Mouse (Mus musculus) cerebellum, adult (tissue): ENCODE data around the gene Pias3.
"Not testable (repeated sequence)": the region's sequence is repeated elsewhere in the genome, so short reads cannot be mapped to it uniquely, and the experiment has no call there.

Source experiments
- ATAC-seq: cut with Nextera tagmentation; 2 replicates; pipeline ENCODE4 v1.9.2; 2017; ENCODE audit warnings: mild to moderate bottlenecking, moderate library complexity, mixed read lengths; ENCODE audit not compliant: insufficient number of reproducible peaks, low FRiP score, low TSS enrichment

The Pias3 gene

GRCm38 (mm10) chr3:96696198-96696765, at the start of gene Pias3:
Gene Pias3, plus strand, starts transcription at chr3:96696384.
- peak; percentile 43 for ATAC-seq

DNA sequence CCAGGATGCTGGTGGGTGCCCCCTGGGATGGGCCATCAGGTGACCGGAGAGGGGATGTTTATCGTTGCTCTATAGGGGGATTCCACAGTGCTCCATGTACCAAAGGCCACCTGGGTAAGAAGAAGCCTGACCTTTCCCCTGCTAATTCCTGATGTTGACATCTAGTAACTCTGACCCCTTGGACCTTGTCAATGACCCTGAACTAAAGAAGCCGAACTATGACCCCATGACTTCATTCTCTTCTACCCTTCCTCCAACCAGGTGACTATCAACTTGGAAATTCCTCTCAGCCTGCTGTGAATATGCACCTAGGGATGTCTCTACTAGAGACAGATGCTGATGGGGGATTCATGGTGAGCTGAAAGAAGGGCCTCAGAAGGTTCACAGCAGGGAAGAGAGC, 48.8 kb upstream of the Pias3 start:
- ATAC-seq: no peak

DNA sequence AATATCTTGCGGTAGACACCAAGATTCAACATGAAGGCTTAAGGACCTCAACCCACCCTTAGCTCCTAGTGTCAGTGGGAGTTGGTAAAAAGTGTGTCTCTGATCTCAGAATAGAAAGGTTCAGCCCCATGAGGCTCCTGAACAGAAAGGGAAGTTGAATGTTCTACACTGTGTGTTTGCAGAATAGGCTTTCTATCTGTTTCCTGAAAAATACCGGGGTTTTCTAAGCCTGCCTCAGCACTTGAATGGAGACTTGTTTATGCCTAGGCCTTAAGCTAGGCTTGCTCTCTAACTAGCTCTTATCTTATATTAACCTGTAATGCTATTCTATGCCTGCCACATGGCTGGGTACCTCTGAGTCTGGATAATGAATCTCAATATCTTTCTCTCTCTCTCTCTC, 35.3 kb upstream of the Pias3 start:
- ATAC-seq: no peak

- ATAC-seq: no peak
Measured at GRCm38 (mm10) chr3:96662731-96663316, 33.4 kb upstream of the Pias3 start.

GRCm38 (mm10) chr3:96663432-96664239, 32.5 kb upstream of the Pias3 start:
- peak; percentile 77 for ATAC-seq

- ATAC-seq: not testable (repeated sequence)
Measured at GRCm38 (mm10) chr3:96665732-96666363, 30.3 kb upstream of the Pias3 start.

DNA sequence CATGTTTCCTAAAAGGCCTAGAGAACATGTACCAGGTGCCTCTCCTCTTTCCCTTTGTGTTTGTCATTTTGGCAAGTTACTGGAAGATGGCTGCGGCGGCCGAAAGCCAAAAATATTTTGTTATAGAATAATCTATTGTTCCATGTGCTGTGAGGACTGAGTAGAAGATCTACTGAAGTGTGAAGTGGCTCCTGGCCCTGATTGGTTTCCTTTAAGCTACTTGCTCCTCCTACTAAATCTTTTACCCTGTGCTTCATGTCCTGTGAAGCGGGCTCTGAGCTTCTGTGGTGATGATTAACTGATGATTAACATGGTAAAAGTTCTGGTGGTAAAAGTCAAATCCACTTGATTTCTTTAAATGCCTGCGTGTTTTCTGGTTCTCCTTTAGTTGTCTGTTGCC, 29.3 kb upstream of the Pias3 start:
- no peak for ATAC-seq

DNA sequence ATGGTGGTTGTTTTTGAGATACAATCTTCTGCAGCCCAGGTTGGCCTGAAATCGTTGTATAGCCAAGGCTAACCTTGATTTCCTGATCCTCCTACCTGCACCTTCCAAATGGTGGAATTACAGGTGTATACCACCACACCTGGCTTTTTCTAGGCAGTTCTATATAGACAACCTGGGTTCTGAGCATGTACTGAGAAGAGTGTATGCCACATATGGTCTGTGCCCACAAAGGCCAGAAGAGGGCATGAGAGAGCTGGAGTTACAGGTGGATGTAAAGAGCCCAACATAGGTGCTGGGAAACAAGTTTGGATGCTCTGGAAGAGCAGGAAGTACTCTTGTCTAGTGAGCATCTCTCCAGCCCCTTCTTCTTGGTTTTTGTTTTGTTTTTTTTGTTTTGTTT, 28.9 kb upstream of the Pias3 start:
- no peak for ATAC-seq

- no peak for ATAC-seq
Measured at GRCm38 (mm10) chr3:96668424-96669067, 27.6 kb upstream of the Pias3 start.

DNA sequence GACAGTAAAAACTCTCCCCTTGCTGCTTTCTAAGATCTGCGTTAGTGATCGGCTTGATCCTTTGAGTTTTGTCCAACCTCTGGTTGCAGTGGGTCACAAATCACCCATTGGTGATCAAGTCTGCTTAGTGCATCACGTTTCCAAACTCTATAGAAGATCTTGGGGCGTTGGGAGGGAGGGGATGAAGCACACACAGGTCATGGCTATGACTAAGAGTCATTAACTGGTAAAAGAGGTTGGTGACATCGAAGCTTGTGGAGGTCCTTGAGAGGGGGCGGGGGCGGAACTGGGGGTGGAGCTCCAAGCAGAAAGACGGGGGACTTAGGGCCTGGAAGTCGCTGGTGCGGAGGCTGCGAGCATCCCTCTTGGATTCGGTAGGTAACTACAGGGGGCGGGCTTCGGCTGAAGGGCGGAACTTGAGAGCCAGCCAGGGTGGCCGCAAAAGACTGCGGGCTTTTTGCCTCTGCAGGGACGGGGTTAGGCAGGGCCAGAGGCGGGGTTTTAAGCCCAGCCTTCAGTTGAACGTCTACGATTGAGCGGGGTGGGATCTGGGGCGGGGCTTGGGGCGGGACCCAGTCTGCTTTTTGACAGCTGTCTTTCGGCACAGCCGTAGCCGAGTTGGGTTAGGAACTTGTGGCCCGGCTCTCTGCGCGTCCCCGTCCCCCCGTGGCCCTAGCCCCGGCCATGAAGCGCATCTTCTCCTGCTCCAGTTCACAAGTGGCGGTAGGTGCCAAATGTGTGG, 26.3 kb upstream of the Pias3 start, which contains the start of gene Ankrd35:
Gene Ankrd35 (plus strand): TSS at position 405 of the 742 bp plus-strand sequence.
- peak; percentile 84 for ATAC-seq

GRCm38 (mm10) chr3:96671519-96671918, 24.7 kb upstream of the Pias3 start:
- no peak for ATAC-seq

DNA sequence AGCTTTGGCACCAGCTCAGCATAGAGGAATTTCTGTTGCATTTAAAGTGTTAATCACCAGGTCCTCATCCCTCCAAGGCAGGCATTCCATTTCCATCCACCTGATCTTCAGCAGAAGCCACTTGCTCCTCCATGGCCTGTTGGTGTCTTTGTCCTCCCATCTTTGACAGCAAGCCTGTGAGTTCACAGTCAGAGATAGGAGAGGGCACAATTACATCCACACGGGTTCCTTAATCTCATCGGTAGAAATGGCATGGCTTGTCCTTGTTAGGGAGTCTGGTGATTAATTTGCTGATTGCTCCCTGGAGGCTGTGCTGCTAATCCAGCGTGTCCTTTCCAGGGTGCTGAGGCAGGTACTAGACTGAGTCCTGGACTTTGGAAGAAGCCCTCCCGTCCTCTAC, 22.7 kb upstream of the Pias3 start:
- ATAC-seq: no peak

DNA sequence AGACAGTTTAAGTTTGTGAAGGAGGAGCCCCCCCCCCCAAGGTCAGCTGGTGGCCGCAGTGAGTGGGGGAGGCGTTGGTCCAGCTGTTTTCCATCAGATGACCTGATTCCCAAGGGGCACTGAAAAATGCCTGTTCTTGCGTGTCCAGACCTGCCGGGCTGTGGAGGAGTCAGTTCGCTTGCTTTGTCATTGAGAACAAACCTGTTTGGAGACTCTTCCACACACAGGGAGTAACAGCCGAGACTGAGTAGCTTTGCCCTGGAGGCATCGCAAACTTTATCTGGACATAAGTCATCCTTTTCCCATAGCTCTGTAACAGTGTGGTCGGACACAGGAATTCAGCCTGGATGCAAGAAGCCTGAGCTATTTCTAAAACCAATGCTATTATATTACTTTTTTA, 21.7 kb upstream of the Pias3 start:
- ATAC-seq: no peak

DNA sequence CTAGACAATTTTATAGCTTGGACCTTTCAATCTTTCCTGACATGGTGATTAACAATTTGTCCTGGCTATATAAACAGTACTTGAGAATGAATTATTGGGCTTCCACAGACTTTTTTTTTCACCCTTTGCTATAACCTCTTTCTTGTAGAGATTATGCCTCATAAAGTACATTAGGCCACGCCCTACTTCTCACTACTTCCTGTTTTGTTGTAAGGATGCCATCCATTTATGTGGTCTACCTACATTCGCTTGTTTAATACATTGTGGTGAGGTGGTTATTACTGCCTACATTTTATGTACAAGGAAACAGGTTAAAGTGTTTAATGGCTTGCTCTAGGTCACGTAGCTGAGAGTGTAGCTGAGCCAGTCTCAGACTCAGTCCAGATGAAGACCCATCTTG, 21.0 kb upstream of the Pias3 start:
- ATAC-seq: no peak

GRCm38 (mm10) chr3:96675690-96676089, 20.5 kb upstream of the Pias3 start:
- no peak for ATAC-seq

DNA sequence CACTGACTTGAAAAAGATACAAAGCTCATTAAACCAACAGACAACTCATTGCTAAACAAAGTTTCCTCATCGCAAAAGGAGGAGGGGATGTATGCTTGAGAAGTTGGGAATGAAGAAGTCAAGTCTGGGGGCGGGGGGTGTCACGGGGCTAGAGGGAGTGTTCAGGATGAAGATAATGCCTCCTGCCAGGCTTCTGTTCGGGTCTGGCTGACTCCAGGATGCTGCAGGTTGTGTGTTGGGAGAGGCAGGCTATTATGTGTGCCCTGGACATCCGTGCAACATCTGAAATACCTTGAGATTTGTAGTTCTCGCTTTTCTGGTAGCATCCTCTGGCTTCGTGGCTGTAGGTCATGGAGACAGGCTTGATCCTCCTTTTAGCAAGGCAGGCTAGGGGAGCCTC, 17.7 kb upstream of the Pias3 start:
- ATAC-seq: no peak

DNA sequence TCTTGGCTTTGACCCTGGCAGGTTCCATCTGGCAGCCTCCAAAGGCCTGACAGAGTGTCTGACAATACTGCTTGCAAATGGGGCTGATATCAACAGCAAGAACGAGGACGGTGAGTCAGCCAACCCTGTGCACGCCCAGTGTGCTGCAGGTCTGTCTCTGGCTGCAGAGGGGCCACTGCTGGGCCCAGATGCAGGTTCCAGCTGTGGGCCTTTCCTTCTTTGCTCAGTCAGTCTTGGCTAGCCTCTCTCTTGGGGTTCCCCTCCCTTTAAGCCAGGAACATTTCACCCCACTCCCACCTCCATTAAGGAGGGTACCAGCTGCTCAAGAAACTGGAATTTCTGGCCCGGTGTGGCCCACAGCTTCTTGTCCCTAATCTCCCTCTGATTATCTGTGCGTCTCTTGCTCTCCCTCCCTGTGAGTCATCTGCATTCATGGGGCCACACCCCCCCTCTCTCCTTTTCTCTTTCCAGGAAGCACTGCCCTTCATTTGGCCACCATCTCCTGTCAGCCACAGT, 17.0 kb upstream of the Pias3 start:
- no peak for ATAC-seq

- no peak for ATAC-seq
Measured at GRCm38 (mm10) chr3:96680269-96680956, 15.8 kb upstream of the Pias3 start.

- no peak for ATAC-seq
Measured at GRCm38 (mm10) chr3:96683496-96683895, 12.7 kb upstream of the Pias3 start.
